Mouse (Mus musculus) liver, embryonic 15.5 days (tissue): ENCODE data around the gene Ccdc24. TPM values are rescaled to one million over a fixed set of nuclear protein-coding genes. Genes with fewer than 3 reads are reported as not detected.

Experiments
- ATAC-seq: fragments of 200-750 bp; cut with Nextera tagmentation; 2 replicates; pipeline ENCODE4 v1.8.0; 2017; ENCODE audit warnings: moderate number of reproducible peaks, mild to moderate bottlenecking, moderate library complexity; ENCODE audit not compliant: insufficient read depth
- H3K27ac ChIP-seq: fragments of 300-500 bp; sonication (generic); replicated peaks from 2 replicates; pipeline ENCODE4 v1.5.1; 2015; ENCODE audit warnings: mild to moderate bottlenecking, inconsistent platforms
- H3K27me3 ChIP-seq: fragments of 300-500 bp; sonication (generic); 2 replicates; pipeline ENCODE4 v1.6.1; 2015; ENCODE audit warnings: mild to moderate bottlenecking, inconsistent platforms
- H3K36me3 ChIP-seq: fragments of 300-500 bp; sonication (generic); replicated peaks from 2 replicates; pipeline ENCODE4 v1.6.1; 2015; ENCODE audit warnings: moderate library complexity, mild to moderate bottlenecking, inconsistent platforms
- H3K4me1 ChIP-seq: fragments of 300-500 bp; sonication (generic); replicated peaks from 2 replicates; pipeline ENCODE4 v1.6.1; 2015; ENCODE audit warnings: inconsistent platforms
- H3K4me2 ChIP-seq: fragments of 300-500 bp; sonication (generic); 2 replicates; pipeline ENCODE4 v1.6.1; 2015; ENCODE audit warnings: moderate library complexity, mild to moderate bottlenecking, inconsistent platforms
- H3K4me3 ChIP-seq: fragments of 300-500 bp; sonication (generic); replicated peaks from 2 replicates; pipeline ENCODE4 v1.5.1; 2015; ENCODE audit warnings: mild to moderate bottlenecking, inconsistent platforms
- H3K9ac ChIP-seq: fragments of 300-500 bp; sonication (generic); 2 replicates; pipeline ENCODE4 v1.6.1; 2015; ENCODE audit warnings: moderate library complexity, mild to moderate bottlenecking, inconsistent platforms
- H3K9me3 ChIP-seq: fragments of 300-500 bp; sonication (generic); replicated peaks from 2 replicates; pipeline ENCODE4 v1.6.1; 2016; ENCODE audit warnings: inconsistent platforms
- WGBS: fragments of 180-500 bp; shearing (Covaris S2); methylation state at CpG from one replicate; pipeline ENCODE4 v1.1.7; 2015; ENCODE audit warnings: mixed read lengths; ENCODE audit not compliant: insufficient replicate concordance; 5-methylcytosine and 5-hydroxymethylcytosine counted together
- polyA plus RNA-seq: library from polyadenylated mRNA; unstranded; fragments of >200 nt; fragmentation: Nextera tagmentation; extraction: Ambion mirVana; gene quantifications from 2 replicates; pipeline ENCODE4 v1.2.1, GENCODE M21; 2015

Ccdc24 gene
- 1.2 TPM in 2 replicates for polyA plus RNA-seq

- no peaks in the 10 kb centered on the region for H3K9me3 ChIP-seq
- 18% methylated on average over 14 of the region's 14 CpGs for WGBS
- H3K36me3 ChIP-seq: peaks cover 32% of the 10 kb centered on the region
- H3K4me2 ChIP-seq: peak within 1 kb of the TSS; percentile 64
- ATAC-seq: peak; percentile 17
- peaks cover 58% of the 10 kb centered on the region for H3K4me1 ChIP-seq
- H3K9ac ChIP-seq: peak within 1 kb of the TSS; percentile 33; the same call in 1 of the 2 replicates
- H3K27ac ChIP-seq: peak within 1 kb of the TSS; percentile 63
- peak within 1 kb of the TSS; percentile 36 for H3K4me3 ChIP-seq
- peaks cover 2% of the 10 kb centered on the region; the same call in 1 of the 2 replicates for H3K27me3 ChIP-seq
Measured at GRCm38 (mm10) chr4:117872471-117872886, at the start of gene Ccdc24. TSS of gene Ccdc24 (minus strand) at chr4:117872557.

- H3K9me3 ChIP-seq: no peaks in the 10 kb centered on the region
- no peak overlapping the region for H3K4me2 ChIP-seq
- no peak overlapping the region for H3K4me3 ChIP-seq
- WGBS: 69% methylated on average over 2 of the region's 2 CpGs
- no peak overlapping the region for H3K9ac ChIP-seq
- H3K4me1 ChIP-seq: peaks cover 31% of the 10 kb centered on the region
- H3K27ac ChIP-seq: no peak overlapping the region
- ATAC-seq: no peak
- peaks cover 56% of the 10 kb centered on the region for H3K27me3 ChIP-seq
- no peaks in the 10 kb centered on the region for H3K36me3 ChIP-seq
Measured at GRCm38 (mm10) chr4:117921358-117921757, 49.0 kb upstream of the Ccdc24 start.

GRCm38 (mm10) chr4:117918762-117919161, 46.4 kb upstream of the Ccdc24 start:
- Histone ChIP-seq H3K9me3 (no peaks in the 10 kb centered on the region), H3K4me1 (peaks cover 44% of the 10 kb centered on the region), H3K36me3 (no peaks in the 10 kb centered on the region), H3K4me2 (no peak overlapping the region), H3K4me3 (no peak overlapping the region), H3K27me3 (peaks cover 30% of the 10 kb centered on the region), H3K27ac (no peak overlapping the region), H3K9ac (no peak overlapping the region)
- 50% methylated on average over 5 of the region's 5 CpGs for WGBS
- no peak for ATAC-seq

GRCm38 (mm10) chr4:117918261-117918660, 45.9 kb upstream of the Ccdc24 start:
- Histone ChIP-seq H3K27ac (no peak overlapping the region), H3K9me3 (no peaks in the 10 kb centered on the region), H3K4me2 (no peak overlapping the region), H3K4me1 (peaks cover 49% of the 10 kb centered on the region), H3K9ac (no peak overlapping the region), H3K36me3 (no peaks in the 10 kb centered on the region), H3K27me3 (peaks cover 25% of the 10 kb centered on the region), H3K4me3 (no peak overlapping the region)
- no peak for ATAC-seq
- 62% methylated on average over 3 of the region's 3 CpGs for WGBS

GRCm38 (mm10) chr4:117917847-117918246, 45.5 kb upstream of the Ccdc24 start:
- WGBS: 71% methylated on average over 4 of the region's 4 CpGs
- no peak overlapping the region for H3K9ac ChIP-seq
- no peak overlapping the region for H3K27ac ChIP-seq

GRCm38 (mm10) chr4:117917402-117917801, 45.0 kb upstream of the Ccdc24 start:
- Histone ChIP-seq H3K36me3 (0 out of 2 replicates have a peak, but pooled peaks cover 1% of the 10 kb centered on the region), H3K9ac (no peak overlapping the region), H3K4me3 (no peak overlapping the region), H3K27ac (no peak overlapping the region), H3K4me2 (no peak overlapping the region), H3K27me3 (peaks cover 17% of the 10 kb centered on the region), H3K4me1 (peaks cover 57% of the 10 kb centered on the region), H3K9me3 (no peaks in the 10 kb centered on the region)
- 47% methylated on average over 4 of the region's 4 CpGs for WGBS
- ATAC-seq: no peak

More at GRCm38 (mm10) chr4:117917847-117918246, 45.5 kb upstream of the Ccdc24 start:
- ATAC-seq: no peak
- peaks cover 21% of the 10 kb centered on the region for H3K27me3 ChIP-seq
- peaks cover 53% of the 10 kb centered on the region for H3K4me1 ChIP-seq
- H3K36me3 ChIP-seq: no peaks in the 10 kb centered on the region
- H3K9me3 ChIP-seq: no peaks in the 10 kb centered on the region
- no peak overlapping the region for H3K4me3 ChIP-seq
- H3K4me2 ChIP-seq: no peak overlapping the region

GRCm38 (mm10) chr4:117916386-117916785, 44.0 kb upstream of the Ccdc24 start:
- ATAC-seq: no peak

GRCm38 (mm10) chr4:117915489-117916105, 43.2 kb upstream of the Ccdc24 start:
- Histone ChIP-seq H3K27ac (peak overlapping the region; percentile 87), H3K9ac (peak overlapping the region; percentile 55), H3K9me3 (no peaks in the 10 kb centered on the region), H3K27me3 (peaks cover 1% of the 10 kb centered on the region; the same call in 1 of the 2 replicates), H3K4me1 (peaks cover 69% of the 10 kb centered on the region), H3K36me3 (peaks cover 18% of the 10 kb centered on the region), H3K4me3 (peak overlapping the region; percentile 76), H3K4me2 (peak overlapping the region; percentile 94)
- WGBS: 1% methylated on average over 19 of the region's 19 CpGs
- no peak for ATAC-seq

More at GRCm38 (mm10) chr4:117916386-117916785, 44.0 kb upstream of the Ccdc24 start:
- Histone ChIP-seq H3K4me2 (peak overlapping the region; percentile 94), H3K9ac (peak overlapping the region; percentile 55; the same call in 1 of the 2 replicates), H3K4me3 (peak overlapping the region; percentile 76; the same call in 1 of the 2 replicates), H3K9me3 (no peaks in the 10 kb centered on the region), H3K4me1 (peaks cover 66% of the 10 kb centered on the region), H3K36me3 (peaks cover 11% of the 10 kb centered on the region), H3K27me3 (peaks cover 7% of the 10 kb centered on the region; the same call in 1 of the 2 replicates), H3K27ac (peak overlapping the region; percentile 87; the same call in 1 of the 2 replicates)
- 32% methylated on average over 5 of the region's 5 CpGs for WGBS

GRCm38 (mm10) chr4:117914591-117915442, 42.5 kb upstream of the Ccdc24 start, which contains the start of gene Ipo13:
TSS of gene Ipo13 (minus strand) at chr4:117914999.
- Histone ChIP-seq H3K27me3 (no peaks in the 10 kb centered on the region), H3K4me2 (peak within 1 kb of the TSS; percentile 94), H3K4me1 (peaks cover 69% of the 10 kb centered on the region), H3K9ac (peak within 1 kb of the TSS; percentile 79), H3K4me3 (peak within 1 kb of the TSS; percentile 76), H3K27ac (peak within 1 kb of the TSS; percentile 87), H3K9me3 (no peaks in the 10 kb centered on the region), H3K36me3 (peaks cover 22% of the 10 kb centered on the region)
- under 1% methylated on average over 61 of the region's 61 CpGs for WGBS
- ATAC-seq: peak; percentile 95

GRCm38 (mm10) chr4:117914031-117914430, 41.7 kb upstream of the Ccdc24 start:
- no peaks in the 10 kb centered on the region for H3K27me3 ChIP-seq
- peaks cover 22% of the 10 kb centered on the region for H3K36me3 ChIP-seq
- H3K4me2 ChIP-seq: peak overlapping the region; percentile 94
- peak overlapping the region; percentile 79 for H3K9ac ChIP-seq
- WGBS: 22% methylated on average over 8 of the region's 8 CpGs
- peak overlapping the region; percentile 76 for H3K4me3 ChIP-seq
- H3K4me1 ChIP-seq: peaks cover 71% of the 10 kb centered on the region
- H3K9me3 ChIP-seq: no peaks in the 10 kb centered on the region
- ATAC-seq: no peak
- peak overlapping the region; percentile 87; the same call in 1 of the 2 replicates for H3K27ac ChIP-seq

- Histone ChIP-seq H3K9me3 (no peaks in the 10 kb centered on the region), H3K36me3 (peaks cover 22% of the 10 kb centered on the region), H3K4me1 (peaks cover 67% of the 10 kb centered on the region), H3K27ac (no peak overlapping the region), H3K4me2 (peak overlapping the region; percentile 94), H3K9ac (peak overlapping the region; percentile 79; the same call in 1 of the 2 replicates), H3K27me3 (no peaks in the 10 kb centered on the region), H3K4me3 (peak overlapping the region; percentile 76)
- ATAC-seq: no peak
- 72% methylated on average over 3 of the region's 3 CpGs for WGBS
Measured at GRCm38 (mm10) chr4:117913421-117913820, 41.1 kb upstream of the Ccdc24 start.
